Mouse (Mus musculus) heart, embryonic 10.5 days (tissue): Measurements from ENCODE around the gene Tfap2c. TPM values are rescaled to one million over a fixed set of nuclear protein-coding genes. Genes with fewer than 3 reads are reported as not detected.

ENCODE experiments used
- DNase-seq: peaks from one replicate; pipeline ENCODE4 v3.0.0-alpha.2; 2017; ENCODE audit warnings: low spot score
- H3K27ac ChIP-seq: fragments of 300-500 bp; sonication (generic); 2 replicates; pipeline ENCODE4 v1.5.1; 2016; ENCODE audit warnings: mild to moderate bottlenecking
- H3K27me3 ChIP-seq: fragments of 300-500 bp; sonication (generic); 2 replicates; pipeline ENCODE4 v1.6.1; 2016; ENCODE audit warnings: mild to moderate bottlenecking; ENCODE audit not compliant: poor library complexity, insufficient read depth, severe bottlenecking
- H3K36me3 ChIP-seq: fragments of 300-500 bp; sonication (generic); 2 replicates; pipeline ENCODE4 v1.6.1; 2016; ENCODE audit warnings: mild to moderate bottlenecking, moderate library complexity
- H3K4me1 ChIP-seq: fragments of 300-500 bp; sonication (generic); 2 replicates; pipeline ENCODE4 v1.6.1; 2016; ENCODE audit warnings: mild to moderate bottlenecking
- H3K4me3 ChIP-seq: fragments of 300-500 bp; sonication (generic); 2 replicates; pipeline ENCODE4 v1.5.1; 2016; ENCODE audit warnings: mild to moderate bottlenecking, moderate library complexity
- H3K9me3 ChIP-seq: fragments of 300-500 bp; sonication (generic); 2 replicates; pipeline ENCODE4 v1.6.1; 2016; ENCODE audit warnings: mild to moderate bottlenecking, moderate library complexity
- WGBS: fragments of 180-500 bp; shearing (Covaris S2); methylation state at CpG from one replicate; pipeline ENCODE4 v1.1.7; 2016; 5-methylcytosine and 5-hydroxymethylcytosine counted together
- polyA plus RNA-seq: library from polyadenylated mRNA; unstranded; fragments of >200 nt; fragmentation: Nextera tagmentation; extraction: Ambion mirVana; gene quantifications from 2 replicates; pipeline ENCODE4 v1.2.1, GENCODE M21; 2016

Tfap2c gene
- polyA plus RNA-seq, 1 experiment from 2014 or later: 2.3 TPM

DNA sequence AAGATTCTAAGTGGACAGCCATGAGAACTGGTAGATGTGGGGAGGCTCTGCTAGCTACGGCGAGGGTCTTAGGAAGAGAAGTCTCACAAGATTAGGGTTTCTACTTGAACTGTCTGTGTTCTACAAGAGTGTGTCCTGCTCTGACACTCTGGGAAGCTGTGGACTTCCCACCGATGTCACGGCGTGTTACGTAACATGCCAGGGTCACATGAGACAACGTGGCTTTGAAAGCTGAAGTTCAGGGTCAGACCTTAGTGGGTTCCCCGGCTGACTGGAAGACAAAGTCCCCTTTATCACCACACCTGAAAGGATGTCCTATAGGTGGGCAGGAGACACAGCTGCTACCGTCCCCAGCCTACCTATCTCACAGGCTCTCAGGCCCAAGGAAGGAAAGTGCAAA, 48.5 kb downstream of the Tfap2c start:
- DNase-seq: no peak
- Histone ChIP-seq H3K27me3 (peaks cover 18% of the 10 kb centered on the region; the same call in 1 of the 2 replicates), H3K4me1 (no peaks in the 10 kb centered on the region), H3K4me3 (no peak overlapping the region), H3K27ac (no peak overlapping the region), H3K36me3 (no peaks in the 10 kb centered on the region), H3K9me3 (no peaks in the 10 kb centered on the region)
- 82% methylated on average over 9 of the region's 9 CpGs for WGBS

DNA sequence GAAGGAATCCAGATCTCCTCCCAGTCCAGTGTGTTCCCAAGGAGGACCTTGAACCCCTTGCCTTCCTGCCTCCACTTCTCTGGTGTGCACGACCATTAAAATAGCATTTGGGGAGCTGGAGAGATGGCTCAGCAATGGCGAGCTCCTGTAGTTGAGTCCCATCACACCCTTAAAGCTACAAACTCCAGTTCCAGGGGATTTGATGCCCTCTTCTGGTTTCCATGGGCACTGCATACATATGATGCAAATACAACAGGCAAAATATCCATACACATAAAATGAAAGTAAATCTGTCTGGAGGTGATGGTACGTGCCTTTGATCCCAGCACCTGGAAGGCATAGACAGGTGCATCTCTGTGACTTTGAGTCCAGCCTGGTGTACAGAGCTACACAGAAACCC, 55.2 kb downstream of the Tfap2c start:
- Histone ChIP-seq H3K36me3 (no peaks in the 10 kb centered on the region), H3K4me1 (peaks cover 7% of the 10 kb centered on the region), H3K9me3 (no peaks in the 10 kb centered on the region), H3K27ac (no peak overlapping the region), H3K4me3 (no peak overlapping the region), H3K27me3 (no peaks in the 10 kb centered on the region)
- DNase-seq: no peak
- 87% methylated on average over 3 of the region's 3 CpGs for WGBS

DNA sequence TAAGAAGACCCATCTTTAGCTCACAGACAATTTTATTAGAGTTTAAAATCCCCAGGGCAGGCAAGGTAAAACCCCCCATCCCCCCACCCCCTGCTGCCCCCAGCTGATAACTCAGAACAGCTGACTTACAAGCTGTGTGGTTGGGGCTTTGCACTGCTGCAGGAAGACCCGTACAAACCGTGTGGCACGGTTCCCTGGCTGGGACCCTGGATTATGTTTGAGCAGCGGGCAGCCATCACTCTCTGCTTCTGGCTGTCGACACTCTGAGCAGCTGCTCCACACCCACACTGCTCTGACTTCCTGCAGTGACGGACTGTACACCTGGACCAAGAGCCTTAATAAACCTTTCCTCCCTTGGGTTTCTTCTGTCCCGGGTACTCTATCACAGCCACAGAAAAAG, 56.2 kb downstream of the Tfap2c start:
- Histone ChIP-seq H3K4me3 (no peak overlapping the region), H3K9me3 (no peaks in the 10 kb centered on the region), H3K4me1 (peaks cover 7% of the 10 kb centered on the region), H3K27me3 (no peaks in the 10 kb centered on the region), H3K27ac (no peak overlapping the region), H3K36me3 (no peaks in the 10 kb centered on the region)
- no peak for DNase-seq
- WGBS: 28% methylated on average over 7 of the region's 7 CpGs

DNA sequence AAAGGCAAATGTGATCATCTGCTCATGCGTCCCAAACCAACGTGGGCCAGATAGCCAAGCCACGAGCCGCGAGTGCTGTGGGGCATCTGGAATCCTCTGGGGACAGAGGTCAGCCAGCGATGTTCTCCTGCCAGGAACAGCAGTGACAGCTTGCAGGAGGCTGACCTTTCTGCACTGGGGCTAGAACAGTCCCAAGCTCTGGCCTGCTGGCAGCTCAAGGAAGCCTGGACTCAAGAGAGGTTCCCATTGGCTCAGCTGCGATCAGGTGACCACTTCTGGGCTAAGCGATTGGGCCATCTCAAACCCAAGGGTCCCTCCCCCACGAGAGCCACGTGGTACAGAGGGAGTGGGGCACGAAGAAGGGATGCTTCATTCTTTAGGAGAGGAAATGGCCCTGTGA, 58.3 kb downstream of the Tfap2c start:
- no peak overlapping the region for H3K4me3 ChIP-seq
- WGBS: 66% methylated on average over 11 of the region's 11 CpGs
- H3K4me1 ChIP-seq: peaks cover 7% of the 10 kb centered on the region
- H3K36me3 ChIP-seq: no peaks in the 10 kb centered on the region
- H3K9me3 ChIP-seq: no peaks in the 10 kb centered on the region
- no peak overlapping the region for H3K27ac ChIP-seq
- no peak for DNase-seq
- peaks cover 5% of the 10 kb centered on the region; the same call in 1 of the 2 replicates for H3K27me3 ChIP-seq

Other genes starting within 250 kb of the Tfap2c start
- 23.3 and 24.9 TPM in 2 replicates for gene Fam210b, start 204.0 kb upstream of the Tfap2c start, polyA plus RNA-seq
- 138 and 163 TPM in 2 replicates for gene Aurka, start 179.1 kb upstream of the Tfap2c start, polyA plus RNA-seq
- 44.1 and 48.3 TPM in 2 replicates for gene Cstf1, start 178.9 kb upstream of the Tfap2c start, polyA plus RNA-seq
- gene Cass4, start 155.8 kb upstream of the Tfap2c start, polyA plus RNA-seq: 0.20 and 0.30 TPM in 2 replicates
- 56.0 and 66.0 TPM in 2 replicates for gene Rtf2, start 109.0 kb upstream of the Tfap2c start, polyA plus RNA-seq
- gene Gcnt7, start 91.0 kb upstream of the Tfap2c start, polyA plus RNA-seq: 1.4 and 1.8 TPM in 2 replicates
- gene Fam209, start 77.1 kb upstream of the Tfap2c start, polyA plus RNA-seq: not detected in 2 replicates